Mouse (Mus musculus): ENCODE measurements at regions not wholly inside any gene's neighbourhood (a gene's known extent, or its start where the extent isn't known, plus 50 kb on each side); places are given as distances from the start of the nearest gene placed in this dataset.

- TF ChIP-seq POLR2A (IDR thresholded peaks at IDR 0.05; ENCODE audit: insufficient read depth, low read length) (no peak), EP300 (IDR thresholded peaks at IDR 0.05; ENCODE audit: insufficient read depth, low read depth, low read length) (no peak), CTCF (IDR thresholded peaks at IDR 0.05; ENCODE audit: low read depth, low read length) (no peak)
- Histone ChIP-seq H3K9me3 (replicated peaks; ENCODE audit: control insufficient read depth, insufficient read depth, low read length, poor library complexity, severe bottlenecking) (no peaks in the 10 kb centered on the region), H3K9ac (ENCODE audit: low read depth, poor library complexity, severe bottlenecking) (no peak overlapping the region)
Measured at GRCm38 (mm10) chr15:52937138-52937537, 947.6 kb upstream of the Gm7489 start.

GRCm38 (mm10) chr15:52944592-52944991 is 940.1 kb upstream of the Gm7489 start:
- H3K27me3 ChIP-seq (ENCODE audit: control insufficient read depth, insufficient read depth, low read length, poor library complexity, severe bottlenecking) = no peaks in the 10 kb centered on the region
- no peaks in the 10 kb centered on the region for H3K4me1 ChIP-seq (ENCODE audit: control insufficient read depth, insufficient read depth, low read length)
- no peaks in the 10 kb centered on the region for H3K36me3 ChIP-seq (ENCODE audit: control insufficient read depth, insufficient read depth, low read length, poor library complexity, severe bottlenecking)
- H3K9me3 ChIP-seq (replicated peaks; ENCODE audit: control insufficient read depth, insufficient read depth, low read length, poor library complexity, severe bottlenecking) = no peaks in the 10 kb centered on the region
- H3K9ac ChIP-seq (ENCODE audit: low read depth, poor library complexity, severe bottlenecking) = no peak overlapping the region
- H3K4me3 ChIP-seq (ENCODE audit: low read depth, low read length) = no peak overlapping the region
- H3K27ac ChIP-seq (ENCODE audit: insufficient read depth, low read length) = no peak overlapping the region
- no peak for TF ChIP-seq POLR2A (IDR thresholded peaks at IDR 0.05; ENCODE audit: insufficient read depth, low read length)
- TF ChIP-seq CTCF (IDR thresholded peaks at IDR 0.05; ENCODE audit: low read depth, low read length) = no peak
- no peak for TF ChIP-seq EP300 (IDR thresholded peaks at IDR 0.05; ENCODE audit: insufficient read depth, low read depth, low read length)

More at GRCm38 (mm10) chr15:52937138-52937537, 947.6 kb upstream of the Gm7489 start:
- Histone ChIP-seq H3K27ac (ENCODE audit: insufficient read depth, low read length) (no peak overlapping the region), H3K4me3 (ENCODE audit: low read depth, low read length) (no peak overlapping the region), H3K27me3 (ENCODE audit: control insufficient read depth, insufficient read depth, low read length, poor library complexity, severe bottlenecking) (no peaks in the 10 kb centered on the region), H3K36me3 (ENCODE audit: control insufficient read depth, insufficient read depth, low read length, poor library complexity, severe bottlenecking) (no peaks in the 10 kb centered on the region), H3K4me1 (ENCODE audit: control insufficient read depth, insufficient read depth, low read length) (no peaks in the 10 kb centered on the region)

- no peak for TF ChIP-seq CTCF (IDR thresholded peaks at IDR 0.05; ENCODE audit: low read depth, low read length)
- no peak for TF ChIP-seq POLR2A (IDR thresholded peaks at IDR 0.05; ENCODE audit: insufficient read depth, low read length)
- no peaks in the 10 kb centered on the region for H3K4me1 ChIP-seq (ENCODE audit: control insufficient read depth, insufficient read depth, low read length)
Measured at GRCm38 (mm10) chr15:52948196-52948595, 936.5 kb upstream of the Gm7489 start.

DNA sequence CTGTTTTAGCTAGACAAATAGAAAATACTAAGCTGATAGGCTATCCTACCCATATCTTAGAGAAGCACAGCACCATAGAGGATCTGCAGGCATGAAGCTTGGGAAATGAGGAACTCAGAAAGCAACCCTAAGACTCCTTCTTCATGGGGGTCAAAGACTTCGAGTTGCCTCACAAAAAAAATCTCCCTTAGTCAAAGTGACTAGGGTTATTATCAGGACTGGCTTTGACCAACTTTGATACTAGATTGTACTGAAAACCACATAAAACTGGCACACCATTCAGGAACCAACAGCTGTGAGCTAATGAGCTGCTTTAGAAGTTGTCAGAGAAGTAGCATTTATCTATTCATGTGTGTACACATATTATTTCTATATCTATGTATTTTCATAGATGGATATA is 931.2 kb upstream of the Gm7489 start:
- H3K4me3 ChIP-seq (ENCODE audit: low read depth, low read length) = no peak overlapping the region
- no peak overlapping the region for H3K9ac ChIP-seq (ENCODE audit: low read depth, poor library complexity, severe bottlenecking)
- no peaks in the 10 kb centered on the region for H3K9me3 ChIP-seq (replicated peaks; ENCODE audit: control insufficient read depth, insufficient read depth, low read length, poor library complexity, severe bottlenecking)
- no peak overlapping the region for H3K27ac ChIP-seq (ENCODE audit: insufficient read depth, low read length)
- TF ChIP-seq EP300 (IDR thresholded peaks at IDR 0.05; ENCODE audit: insufficient read depth, low read depth, low read length) (no peak), CTCF (IDR thresholded peaks at IDR 0.05; ENCODE audit: low read depth, low read length) (no peak), POLR2A (IDR thresholded peaks at IDR 0.05; ENCODE audit: insufficient read depth, low read length) (no peak)
- no peaks in the 10 kb centered on the region for H3K27me3 ChIP-seq (ENCODE audit: control insufficient read depth, insufficient read depth, low read length, poor library complexity, severe bottlenecking)
- H3K4me1 ChIP-seq (ENCODE audit: control insufficient read depth, insufficient read depth, low read length) = no peaks in the 10 kb centered on the region
- no peaks in the 10 kb centered on the region for H3K36me3 ChIP-seq (ENCODE audit: control insufficient read depth, insufficient read depth, low read length, poor library complexity, severe bottlenecking)

More at GRCm38 (mm10) chr15:52948196-52948595, 936.5 kb upstream of the Gm7489 start:
- Histone ChIP-seq H3K36me3 (ENCODE audit: control insufficient read depth, insufficient read depth, low read length, poor library complexity, severe bottlenecking) (no peaks in the 10 kb centered on the region), H3K4me3 (ENCODE audit: low read depth, low read length) (no peak overlapping the region), H3K9me3 (replicated peaks; ENCODE audit: control insufficient read depth, insufficient read depth, low read length, poor library complexity, severe bottlenecking) (no peaks in the 10 kb centered on the region), H3K27ac (ENCODE audit: insufficient read depth, low read length) (no peak overlapping the region), H3K27me3 (ENCODE audit: control insufficient read depth, insufficient read depth, low read length, poor library complexity, severe bottlenecking) (no peaks in the 10 kb centered on the region), H3K9ac (ENCODE audit: low read depth, poor library complexity, severe bottlenecking) (no peak overlapping the region)

DNA sequence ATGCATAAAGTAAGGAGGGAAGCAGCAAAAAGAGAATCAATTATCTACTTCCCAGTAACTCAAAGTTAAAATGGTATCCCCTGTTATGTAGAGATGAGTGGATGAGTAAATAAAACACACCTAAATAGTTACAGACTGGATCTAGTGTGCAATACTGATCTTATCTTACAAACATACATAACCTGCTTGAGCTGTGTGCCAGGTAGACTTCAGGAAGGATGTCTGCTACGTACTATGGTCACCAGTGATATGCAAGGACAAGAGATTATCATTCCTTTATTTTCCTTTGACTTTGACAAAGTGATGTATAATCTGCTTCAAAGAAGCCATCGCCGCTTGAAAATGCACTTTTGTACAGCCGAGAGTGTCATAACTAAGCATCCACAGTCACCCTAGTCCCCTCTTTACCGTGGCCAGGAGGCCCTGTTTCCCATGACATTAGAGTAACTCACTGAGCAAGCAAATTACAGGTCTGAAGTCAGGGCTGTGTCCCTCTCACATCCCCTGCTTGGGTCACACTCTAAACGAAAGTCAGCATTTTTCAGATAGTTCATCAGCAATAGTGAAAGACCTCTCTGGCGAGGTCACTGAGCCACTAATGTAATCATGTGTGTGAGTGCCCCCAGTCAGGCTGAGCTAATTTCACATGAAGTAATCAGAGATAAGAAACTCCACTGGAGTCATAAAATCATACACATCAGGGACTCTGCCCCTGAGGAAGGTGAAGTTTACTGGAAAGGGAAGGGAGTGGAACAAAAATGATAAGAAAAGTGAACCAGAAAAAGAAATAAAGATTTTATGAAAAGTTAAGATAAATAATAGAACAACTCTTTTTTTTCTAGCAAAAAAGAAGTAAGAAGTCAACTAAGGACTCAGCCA is 929.8 kb upstream of the Gm7489 start:
- no peak for TF ChIP-seq EP300 (IDR thresholded peaks at IDR 0.05; ENCODE audit: insufficient read depth, low read depth, low read length)
- no peak for TF ChIP-seq CTCF (IDR thresholded peaks at IDR 0.05; ENCODE audit: low read depth, low read length)
- no peak for TF ChIP-seq POLR2A (IDR thresholded peaks at IDR 0.05; ENCODE audit: insufficient read depth, low read length)
- Histone ChIP-seq H3K4me3 (ENCODE audit: low read depth, low read length) (no peak overlapping the region), H3K27me3 (ENCODE audit: control insufficient read depth, insufficient read depth, low read length, poor library complexity, severe bottlenecking) (no peaks in the 10 kb centered on the region), H3K9ac (ENCODE audit: low read depth, poor library complexity, severe bottlenecking) (no peak overlapping the region), H3K9me3 (replicated peaks; ENCODE audit: control insufficient read depth, insufficient read depth, low read length, poor library complexity, severe bottlenecking) (no peaks in the 10 kb centered on the region), H3K27ac (ENCODE audit: insufficient read depth, low read length) (no peak overlapping the region), H3K36me3 (ENCODE audit: control insufficient read depth, insufficient read depth, low read length, poor library complexity, severe bottlenecking) (no peaks in the 10 kb centered on the region), H3K4me1 (ENCODE audit: control insufficient read depth, insufficient read depth, low read length) (no peaks in the 10 kb centered on the region)

GRCm38 (mm10) chr15:52959711-52960110 is 925.0 kb upstream of the Gm7489 start:
- H3K27ac ChIP-seq (ENCODE audit: insufficient read depth, low read length) = no peak overlapping the region
- H3K27me3 ChIP-seq (ENCODE audit: control insufficient read depth, insufficient read depth, low read length, poor library complexity, severe bottlenecking) = no peaks in the 10 kb centered on the region
- no peak for TF ChIP-seq CTCF (IDR thresholded peaks at IDR 0.05; ENCODE audit: low read depth, low read length)
- TF ChIP-seq EP300 (IDR thresholded peaks at IDR 0.05; ENCODE audit: insufficient read depth, low read depth, low read length) = no peak
- TF ChIP-seq POLR2A (IDR thresholded peaks at IDR 0.05; ENCODE audit: insufficient read depth, low read length) = no peak
- no peaks in the 10 kb centered on the region for H3K4me1 ChIP-seq (ENCODE audit: control insufficient read depth, insufficient read depth, low read length)
- H3K9ac ChIP-seq (ENCODE audit: low read depth, poor library complexity, severe bottlenecking) = no peak overlapping the region
- H3K36me3 ChIP-seq (ENCODE audit: control insufficient read depth, insufficient read depth, low read length, poor library complexity, severe bottlenecking) = no peaks in the 10 kb centered on the region
- H3K9me3 ChIP-seq (replicated peaks; ENCODE audit: control insufficient read depth, insufficient read depth, low read length, poor library complexity, severe bottlenecking) = no peaks in the 10 kb centered on the region
- H3K4me3 ChIP-seq (ENCODE audit: low read depth, low read length) = no peak overlapping the region

All from ES-Bruce4 (cell line).